Mouse (Mus musculus): ENCODE measurements at regions not wholly inside any gene's neighbourhood (a gene's known extent, or its start where the extent isn't known, plus 50 kb on each side); places are given as distances from the start of the nearest gene placed in this dataset.

DNA sequence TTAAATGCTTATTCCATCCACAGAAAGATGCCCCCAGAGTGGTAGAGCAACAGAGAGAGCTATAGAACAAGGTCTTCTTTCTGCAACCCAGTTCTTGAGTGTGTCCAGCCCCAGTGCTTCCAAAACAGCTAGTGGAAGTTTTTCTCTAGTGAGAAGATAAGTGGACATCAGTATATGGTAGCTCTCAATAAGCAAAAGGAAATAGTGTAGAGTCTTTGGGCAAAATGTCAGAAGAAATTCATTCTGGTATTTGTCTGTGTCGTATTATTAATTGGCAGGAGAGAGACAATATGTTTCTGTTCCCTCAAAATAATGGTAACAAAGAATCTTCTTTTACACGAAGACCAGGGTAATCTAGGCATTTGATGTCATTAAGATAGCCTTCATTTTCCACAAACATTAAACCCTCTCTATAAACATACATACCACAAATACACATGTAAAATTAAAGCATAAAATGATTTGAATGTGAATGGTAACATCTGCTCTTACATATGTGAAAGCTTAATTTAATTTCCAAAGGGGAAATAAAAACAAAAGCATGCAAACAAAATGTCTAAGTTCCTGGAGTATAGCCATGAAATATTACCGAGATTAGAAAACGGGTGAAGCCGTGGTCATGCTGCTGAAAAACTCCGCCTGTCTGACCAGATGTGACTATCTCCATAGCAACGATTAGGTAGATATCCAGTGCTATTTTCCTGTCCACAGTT, 342.1 kb upstream of the Thbs1 start:
- Histone ChIP-seq H3K27ac (replicated peaks; ENCODE audit: low read depth, low read length) (no peak overlapping the region), H3K27me3 (ENCODE audit: control insufficient read depth, insufficient read depth, low read length) (no peaks in the 10 kb centered on the region), H3K9me3 (ENCODE audit: control insufficient read depth, low read length) (no peaks in the 10 kb centered on the region), H3K4me1 (ENCODE audit: control insufficient read depth, insufficient read depth, low read length) (peaks cover 10% of the 10 kb centered on the region; the same call in 1 of the 2 replicates), H3K4me2 (replicated peaks; ENCODE audit: low read depth, low read length, severe bottlenecking) (no peak overlapping the region), H3K4me3 (replicated peaks; ENCODE audit: low read length) (no peak overlapping the region), H3K36me3 (ENCODE audit: control insufficient read depth, insufficient read depth, low read length) (no peaks in the 10 kb centered on the region), H3K9ac (ENCODE audit: low read depth, low read length, severe bottlenecking) (no peak overlapping the region)
- 49% methylated on average over 7 of the region's 7 CpGs for WGBS
- peak; percentile 60; the same call in 1 of the 2 replicates for ATAC-seq (ENCODE audit: low FRiP score, low read depth)
- peak; percentile 51 for DNase-seq (ENCODE audit: low spot score)
- TF ChIP-seq POLR2A (IDR thresholded peaks at IDR 0.05; ENCODE audit: borderline replicate concordance, extremely low read depth, insufficient read depth, insufficient read length), result no peak

DNA sequence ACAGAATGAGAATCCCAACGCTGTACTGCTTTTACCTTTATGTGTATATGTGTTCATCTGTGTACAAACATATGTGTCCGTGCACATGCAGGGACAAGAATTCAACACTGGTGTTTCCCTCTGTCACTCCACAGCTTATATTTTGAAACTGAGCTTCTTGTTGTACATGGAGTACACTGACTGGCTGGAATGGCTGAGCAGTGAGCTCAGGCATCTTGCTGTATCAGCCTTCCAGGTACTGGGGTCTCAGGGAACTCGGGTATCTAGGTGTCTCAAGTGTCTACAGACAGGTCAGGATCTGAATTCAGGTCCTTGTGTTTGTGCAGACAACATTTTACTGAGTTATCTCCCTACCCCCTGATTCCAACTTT, 341.6 kb upstream of the Thbs1 start:
- DNase-seq (ENCODE audit: low spot score) (no peak), ATAC-seq (ENCODE audit: low FRiP score, low read depth) (peak; percentile 23; the same call in 1 of the 2 replicates)
- Histone ChIP-seq H3K4me2 (replicated peaks; ENCODE audit: low read depth, low read length, severe bottlenecking) (no peak overlapping the region), H3K9ac (ENCODE audit: low read depth, low read length, severe bottlenecking) (no peak overlapping the region), H3K9me3 (ENCODE audit: control insufficient read depth, low read length) (no peaks in the 10 kb centered on the region), H3K27ac (replicated peaks; ENCODE audit: low read depth, low read length) (no peak overlapping the region), H3K36me3 (ENCODE audit: control insufficient read depth, insufficient read depth, low read length) (no peaks in the 10 kb centered on the region), H3K27me3 (ENCODE audit: control insufficient read depth, insufficient read depth, low read length) (no peaks in the 10 kb centered on the region), H3K4me3 (replicated peaks; ENCODE audit: low read length) (no peak overlapping the region), H3K4me1 (ENCODE audit: control insufficient read depth, insufficient read depth, low read length) (peaks cover 10% of the 10 kb centered on the region; the same call in 1 of the 2 replicates)
- 72% methylated on average over 3 of the region's 3 CpGs for WGBS
- no peak for TF ChIP-seq POLR2A (IDR thresholded peaks at IDR 0.05; ENCODE audit: borderline replicate concordance, extremely low read depth, insufficient read depth, insufficient read length)

DNA sequence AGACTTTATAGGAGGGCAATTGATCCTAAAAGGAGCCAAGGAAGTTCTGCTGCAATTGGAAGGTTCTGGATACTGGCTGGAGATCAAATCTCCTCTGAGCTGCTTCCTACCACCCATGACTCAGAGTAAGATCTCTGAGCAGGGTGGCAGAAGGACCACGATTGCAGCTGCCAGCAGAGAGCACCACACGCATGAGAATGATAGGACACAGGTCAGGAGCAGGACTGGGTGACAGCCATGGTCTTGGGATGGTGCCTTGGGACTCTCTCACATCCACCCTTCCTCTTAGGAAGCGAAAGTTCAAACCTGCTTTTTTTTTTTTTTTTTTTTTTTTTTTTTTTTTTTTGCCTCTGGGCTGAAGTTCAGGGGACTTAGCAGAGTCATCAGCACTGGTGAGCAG, 331.4 kb upstream of the Thbs1 start:
- H3K4me3 ChIP-seq (replicated peaks; ENCODE audit: low read length), result no peak overlapping the region
- H3K4me1 ChIP-seq (ENCODE audit: control insufficient read depth, insufficient read depth, low read length), result no peaks in the 10 kb centered on the region
- H3K36me3 ChIP-seq (ENCODE audit: control insufficient read depth, insufficient read depth, low read length), result no peaks in the 10 kb centered on the region
- TF ChIP-seq POLR2A (IDR thresholded peaks at IDR 0.05; ENCODE audit: borderline replicate concordance, extremely low read depth, insufficient read depth, insufficient read length), result no peak
- H3K9me3 ChIP-seq (ENCODE audit: control insufficient read depth, low read length), result no peaks in the 10 kb centered on the region
- H3K27me3 ChIP-seq (ENCODE audit: control insufficient read depth, insufficient read depth, low read length), result no peaks in the 10 kb centered on the region
- ATAC-seq (ENCODE audit: low FRiP score, low read depth), result no peak
- H3K9ac ChIP-seq (ENCODE audit: low read depth, low read length, severe bottlenecking), result no peak overlapping the region
- 73% methylated on average over 3 of the region's 3 CpGs for WGBS
- no peak overlapping the region for H3K4me2 ChIP-seq (replicated peaks; ENCODE audit: low read depth, low read length, severe bottlenecking)
- no peak overlapping the region for H3K27ac ChIP-seq (replicated peaks; ENCODE audit: low read depth, low read length)
- no peak for DNase-seq (ENCODE audit: low spot score)

DNA sequence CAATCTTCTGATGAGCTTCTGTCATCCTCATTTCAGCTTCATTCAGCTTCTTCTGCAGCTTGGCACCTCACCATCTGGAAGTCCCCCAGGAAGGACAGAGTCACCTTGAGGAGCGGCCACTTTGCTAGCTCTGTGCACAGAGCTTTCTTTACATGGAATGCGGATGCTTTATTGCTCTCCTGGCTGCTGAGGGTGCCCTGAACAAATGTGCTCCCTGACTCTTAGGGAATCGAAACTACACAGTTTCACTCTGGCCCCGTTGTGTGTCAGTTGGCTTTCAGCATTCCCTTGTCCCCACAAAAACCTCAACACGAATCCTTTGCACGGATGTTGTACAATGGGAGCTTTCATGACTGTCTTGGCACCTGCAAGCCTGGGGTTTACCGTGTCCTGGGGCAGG, 330.9 kb upstream of the Thbs1 start:
- H3K4me2 ChIP-seq (replicated peaks; ENCODE audit: low read depth, low read length, severe bottlenecking), result no peak overlapping the region
- no peaks in the 10 kb centered on the region for H3K36me3 ChIP-seq (ENCODE audit: control insufficient read depth, insufficient read depth, low read length)
- H3K9me3 ChIP-seq (ENCODE audit: control insufficient read depth, low read length), result no peaks in the 10 kb centered on the region
- no peak overlapping the region for H3K27ac ChIP-seq (replicated peaks; ENCODE audit: low read depth, low read length)
- no peak overlapping the region for H3K4me3 ChIP-seq (replicated peaks; ENCODE audit: low read length)
- H3K4me1 ChIP-seq (ENCODE audit: control insufficient read depth, insufficient read depth, low read length), result no peaks in the 10 kb centered on the region
- ATAC-seq (ENCODE audit: low FRiP score, low read depth) (no peak), DNase-seq (ENCODE audit: low spot score) (no peak)
- no peak for TF ChIP-seq POLR2A (IDR thresholded peaks at IDR 0.05; ENCODE audit: borderline replicate concordance, extremely low read depth, insufficient read depth, insufficient read length)
- no peak overlapping the region for H3K9ac ChIP-seq (ENCODE audit: low read depth, low read length, severe bottlenecking)
- WGBS, result 83% methylated on average over 7 of the region's 7 CpGs
- no peaks in the 10 kb centered on the region for H3K27me3 ChIP-seq (ENCODE audit: control insufficient read depth, insufficient read depth, low read length)

DNA sequence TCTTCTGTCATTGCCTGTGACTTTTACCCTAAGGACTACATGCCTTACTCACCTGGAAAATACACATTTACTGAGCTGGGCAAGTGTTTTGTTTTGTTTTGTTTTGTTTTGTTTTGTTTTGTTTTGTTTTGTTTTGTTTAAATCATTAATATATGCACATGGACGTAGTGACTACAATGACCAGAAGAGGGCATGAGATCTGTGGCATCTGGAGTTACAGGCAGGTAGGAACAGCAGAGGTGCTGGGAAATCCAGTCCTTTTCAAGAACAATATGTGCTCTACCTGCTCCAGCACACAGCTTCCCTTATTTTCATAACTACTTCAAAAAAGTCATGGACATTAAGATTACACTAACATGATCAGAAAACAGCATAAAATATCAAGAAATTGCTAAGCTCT, 324.4 kb upstream of the Thbs1 start:
- Histone ChIP-seq H3K36me3 (ENCODE audit: control insufficient read depth, insufficient read depth, low read length) (no peaks in the 10 kb centered on the region), H3K9ac (ENCODE audit: low read depth, low read length, severe bottlenecking) (no peak overlapping the region), H3K9me3 (ENCODE audit: control insufficient read depth, low read length) (no peaks in the 10 kb centered on the region), H3K27ac (replicated peaks; ENCODE audit: low read depth, low read length) (no peak overlapping the region), H3K4me1 (ENCODE audit: control insufficient read depth, insufficient read depth, low read length) (no peaks in the 10 kb centered on the region), H3K4me3 (replicated peaks; ENCODE audit: low read length) (no peak overlapping the region), H3K27me3 (ENCODE audit: control insufficient read depth, insufficient read depth, low read length) (no peaks in the 10 kb centered on the region), H3K4me2 (replicated peaks; ENCODE audit: low read depth, low read length, severe bottlenecking) (no peak overlapping the region)
- TF ChIP-seq POLR2A (IDR thresholded peaks at IDR 0.05; ENCODE audit: borderline replicate concordance, extremely low read depth, insufficient read depth, insufficient read length), result no peak
- ATAC-seq (ENCODE audit: low FRiP score, low read depth), result no peak
- DNase-seq (ENCODE audit: low spot score), result no peak
- WGBS, result 80% methylated on average over 1 of the region's 1 CpGs
